Mouse (Mus musculus) megakaryocyte, embryonic 14.5 days (primary cell): ENCODE results near the gene Ppp3ca.

Experiments used
- FLI1 ChIP-seq: IDR thresholded peaks from 2 replicates; pipeline ENCODE4 v1.6.1; 2012; ENCODE audit warnings: low read length, inconsistent platforms, mixed read lengths
- GATA1 ChIP-seq: IDR thresholded peaks from 3 replicates; pipeline ENCODE4 v1.6.1; 2012; ENCODE audit warnings: mixed read lengths, low read length, inconsistent platforms, borderline replicate concordance

GRCm38 (mm10) chr3:136830687-136831220, 160.8 kb downstream of the Ppp3ca start:
- TF ChIP-seq GATA1: no peak
- TF ChIP-seq FLI1: no peak
